Mouse (Mus musculus): ENCODE results near the gene Nkx2-3.

Gene Nkx2-3

GRCm38 (mm10) chr19:43612051-43612450, at the start of gene Nkx2-3:
Nkx2-3 (plus strand) TSS chr19:43612325.
- peak; percentile 93 for DNase-seq (ENCODE audit: low read depth, low spot score)

GRCm38 (mm10) chr19:43563166-43563565, 49.0 kb upstream of the Nkx2-3 start:
- no peak for DNase-seq (ENCODE audit: low read depth, low spot score)

- peak; percentile 54 for DNase-seq (ENCODE audit: low read depth, low spot score)
Measured at GRCm38 (mm10) chr19:43568298-43568697, 43.8 kb upstream of the Nkx2-3 start.

GRCm38 (mm10) chr19:43569133-43569532, 43.0 kb upstream of the Nkx2-3 start:
- DNase-seq (ENCODE audit: low read depth, low spot score) = no peak

GRCm38 (mm10) chr19:43570831-43571790, 41.0 kb upstream of the Nkx2-3 start:
- peak; percentile 89 for DNase-seq (ENCODE audit: low read depth, low spot score)

GRCm38 (mm10) chr19:43579081-43579796, 32.9 kb upstream of the Nkx2-3 start:
- no peak for DNase-seq (ENCODE audit: low read depth, low spot score)

GRCm38 (mm10) chr19:43581185-43581584, 30.9 kb upstream of the Nkx2-3 start:
- no peak for DNase-seq (ENCODE audit: low read depth, low spot score)

GRCm38 (mm10) chr19:43583192-43583591, 28.9 kb upstream of the Nkx2-3 start:
- DNase-seq (ENCODE audit: low read depth, low spot score) = no peak

- DNase-seq (ENCODE audit: low read depth, low spot score) = no peak
Measured at GRCm38 (mm10) chr19:43583595-43583994, 28.5 kb upstream of the Nkx2-3 start.

GRCm38 (mm10) chr19:43584788-43585187, 27.3 kb upstream of the Nkx2-3 start:
- DNase-seq (ENCODE audit: low read depth, low spot score) = peak; percentile 51

GRCm38 (mm10) chr19:43592026-43592425, 20.1 kb upstream of the Nkx2-3 start:
- DNase-seq (ENCODE audit: low read depth, low spot score) = no peak

- DNase-seq (ENCODE audit: low read depth, low spot score) = no peak
Measured at GRCm38 (mm10) chr19:43596981-43597380, 15.1 kb upstream of the Nkx2-3 start.

- DNase-seq (ENCODE audit: low read depth, low spot score) = no peak
Measured at GRCm38 (mm10) chr19:43598741-43599660, 13.1 kb upstream of the Nkx2-3 start.

- DNase-seq (ENCODE audit: low read depth, low spot score) = peak; percentile 39
Measured at GRCm38 (mm10) chr19:43599776-43600544, 12.2 kb upstream of the Nkx2-3 start.

GRCm38 (mm10) chr19:43600545-43601331, 11.4 kb upstream of the Nkx2-3 start:
- peak; percentile 36 for DNase-seq (ENCODE audit: low read depth, low spot score)

- peak; percentile 23 for DNase-seq (ENCODE audit: low read depth, low spot score)
Measured at GRCm38 (mm10) chr19:43601440-43601839, 10.7 kb upstream of the Nkx2-3 start.

- no peak for DNase-seq (ENCODE audit: low read depth, low spot score)
Measured at GRCm38 (mm10) chr19:43601996-43602590, 10.0 kb upstream of the Nkx2-3 start.

- DNase-seq (ENCODE audit: low read depth, low spot score) = no peak
Measured at GRCm38 (mm10) chr19:43603521-43603920, 8.6 kb upstream of the Nkx2-3 start.

GRCm38 (mm10) chr19:43604492-43605120, 7.5 kb upstream of the Nkx2-3 start:
- no peak for DNase-seq (ENCODE audit: low read depth, low spot score)

Data from R1 (cell line).